Mouse (Mus musculus) urinary bladder, adult 2 months (tissue): ENCODE results near the gene Mycbp2. TPM values are rescaled to one million over a fixed set of nuclear protein-coding genes. Genes with fewer than 3 reads are reported as not detected.

Experiments
- DNase-seq: peaks from one replicate; pipeline ENCODE4 v3.0.0; 2022; ENCODE audit warnings: low spot score
- polyA plus RNA-seq: library from polyadenylated mRNA; depleted of rRNA; stranded (reverse); fragments of >200 nt; gene quantifications from 2 replicates; pipeline ENCODE4 v1.2.3, GENCODE M21; 2012

The Mycbp2 gene
- polyA plus RNA-seq, 1 experiment = 51.1 TPM

DNA sequence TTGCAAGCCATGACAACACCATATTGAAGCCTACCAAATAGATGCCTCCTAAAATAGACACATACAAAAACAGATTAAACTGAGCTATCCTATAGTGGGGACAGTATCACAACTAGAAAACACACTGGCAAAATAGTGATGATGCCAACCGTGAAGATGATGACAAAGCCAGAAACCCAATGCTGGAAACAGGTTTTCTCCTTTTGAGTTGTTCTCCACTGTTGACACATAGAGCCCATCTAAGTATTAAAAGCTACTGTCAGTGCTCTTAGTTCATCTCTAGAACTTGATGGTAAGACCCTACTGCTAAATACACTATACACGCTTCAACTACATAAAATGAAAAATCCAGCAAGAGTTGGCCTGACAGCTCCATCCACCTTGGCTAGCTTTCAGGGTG lies 86.2 kb downstream of the Mycbp2 start:
- DNase-seq = no peak

DNA sequence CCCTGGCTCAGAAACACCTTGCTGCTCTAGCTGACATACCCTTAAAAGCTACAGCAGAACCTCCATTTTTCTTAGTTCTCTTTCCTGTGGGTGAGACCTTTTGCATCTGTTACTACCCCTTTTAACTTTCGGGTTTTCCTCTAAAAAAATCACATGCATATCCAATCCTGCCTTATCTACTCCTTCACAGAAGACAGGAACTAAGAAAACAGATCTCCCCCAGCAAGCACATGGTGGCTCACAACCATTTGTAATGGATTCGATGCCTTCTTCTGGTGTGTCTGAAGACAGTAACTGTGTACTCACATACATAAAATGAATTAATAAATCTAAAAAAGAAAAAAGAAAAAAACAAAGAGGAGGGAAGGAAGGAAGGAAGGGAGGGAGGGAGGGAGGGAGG lies 87.9 kb downstream of the Mycbp2 start:
- no peak for DNase-seq

DNA sequence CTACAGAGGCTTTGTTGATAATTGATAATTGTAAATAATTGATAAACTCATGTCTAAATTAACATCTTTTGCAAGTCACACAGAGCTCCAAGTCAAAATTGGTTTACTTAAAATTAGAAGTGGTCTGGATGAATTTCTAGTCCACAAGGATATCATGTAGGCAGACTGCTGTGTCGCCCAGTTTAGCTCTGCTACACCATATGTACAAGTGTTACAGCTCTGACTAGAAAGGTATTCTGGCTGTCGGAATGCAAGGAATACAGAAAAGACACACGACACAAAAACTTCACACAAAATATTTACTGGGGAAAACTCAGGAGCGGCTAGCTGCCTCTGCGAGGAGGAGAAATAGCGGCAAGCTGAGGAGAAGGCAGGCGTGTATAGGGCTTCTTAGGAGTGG lies 89.7 kb downstream of the Mycbp2 start:
- no peak for DNase-seq

- DNase-seq = no peak
Observed at GRCm38 (mm10) chr14:103254311-103254710, 92.3 kb downstream of the Mycbp2 start.

- no peak for DNase-seq
Observed at GRCm38 (mm10) chr14:103242020-103242419, 104.6 kb downstream of the Mycbp2 start.

DNA sequence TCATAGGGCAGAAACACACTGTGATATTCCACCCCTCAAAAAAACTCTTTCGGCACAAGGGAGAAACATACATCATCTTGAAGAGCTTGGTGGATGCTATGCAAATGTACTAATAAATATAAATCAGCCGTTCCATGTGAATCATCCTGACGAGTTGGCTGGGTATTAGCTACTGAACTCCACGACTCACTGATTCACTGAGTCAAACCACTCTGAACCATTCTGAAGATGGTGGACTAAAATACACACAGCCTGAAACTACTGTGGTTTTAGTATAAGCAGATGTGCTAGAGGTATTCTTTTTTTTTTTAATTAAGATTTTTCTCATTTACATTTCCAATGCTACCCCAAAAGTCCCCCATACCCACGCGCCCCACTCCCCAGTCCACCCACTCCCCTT lies 111.8 kb downstream of the Mycbp2 start:
- no peak for DNase-seq

GRCm38 (mm10) chr14:103233640-103234593 lies 112.7 kb downstream of the Mycbp2 start:
- no peak for DNase-seq

GRCm38 (mm10) chr14:103222356-103222755 lies 124.3 kb downstream of the Mycbp2 start:
- no peak for DNase-seq

DNA sequence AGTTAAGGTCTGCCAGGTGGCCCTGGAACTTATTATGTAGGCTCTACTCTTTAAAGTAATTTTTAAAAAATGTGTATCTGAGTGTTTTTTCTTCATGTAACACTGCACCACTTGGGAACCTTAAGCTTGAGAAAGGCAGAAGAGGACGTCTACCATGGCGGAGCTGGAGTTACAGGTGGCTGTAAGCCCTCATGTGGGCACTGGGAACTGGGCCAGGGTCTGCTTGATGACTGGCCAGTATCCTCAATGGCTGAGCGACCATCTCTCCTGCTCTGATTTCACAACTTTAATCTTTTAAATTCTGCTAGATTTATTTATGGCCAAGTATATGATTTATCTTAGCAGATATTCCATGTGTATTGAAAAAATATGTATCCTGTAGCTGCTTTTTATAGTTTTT lies 124.9 kb downstream of the Mycbp2 start:
- no peak for DNase-seq

DNA sequence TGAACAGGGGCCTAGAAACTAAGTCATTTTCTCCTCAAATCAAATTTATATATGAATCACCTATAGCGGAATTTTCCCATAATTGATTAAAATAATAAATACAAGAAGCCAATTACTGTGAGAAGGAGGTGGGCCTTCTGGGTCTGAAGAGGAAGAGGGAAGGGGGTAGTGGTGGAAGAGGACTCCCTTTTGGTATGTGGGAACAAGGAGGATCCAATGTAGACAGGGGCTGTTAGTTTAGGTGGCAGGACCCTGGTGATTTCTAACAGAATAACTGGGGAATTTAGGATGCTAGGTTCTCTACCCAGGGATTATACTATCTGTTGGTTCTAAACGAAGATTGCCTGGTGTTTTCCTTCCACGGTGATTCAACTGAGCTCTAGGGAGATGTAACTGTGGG lies 130.3 kb downstream of the Mycbp2 start:
- no peak for DNase-seq

DNA sequence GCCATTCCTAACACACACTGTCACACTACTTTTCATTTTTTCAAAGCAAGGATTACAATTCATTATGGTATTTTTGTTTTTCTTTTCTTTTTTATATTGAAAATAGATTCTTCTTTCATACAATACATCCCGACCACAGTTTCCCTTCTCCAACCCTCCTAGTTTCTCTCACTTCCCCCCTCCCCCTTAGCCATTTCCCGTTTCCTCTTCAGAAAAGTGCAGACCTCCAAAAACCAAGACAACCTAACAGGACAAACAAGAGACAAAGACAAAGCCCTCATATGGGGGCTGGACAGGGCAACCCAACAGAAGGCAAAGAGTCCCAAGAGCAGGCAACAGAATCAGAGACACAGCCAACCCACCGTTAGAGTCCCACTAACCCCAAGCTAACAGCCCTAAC lies 160.0 kb downstream of the Mycbp2 start:
- DNase-seq = no peak

DNA sequence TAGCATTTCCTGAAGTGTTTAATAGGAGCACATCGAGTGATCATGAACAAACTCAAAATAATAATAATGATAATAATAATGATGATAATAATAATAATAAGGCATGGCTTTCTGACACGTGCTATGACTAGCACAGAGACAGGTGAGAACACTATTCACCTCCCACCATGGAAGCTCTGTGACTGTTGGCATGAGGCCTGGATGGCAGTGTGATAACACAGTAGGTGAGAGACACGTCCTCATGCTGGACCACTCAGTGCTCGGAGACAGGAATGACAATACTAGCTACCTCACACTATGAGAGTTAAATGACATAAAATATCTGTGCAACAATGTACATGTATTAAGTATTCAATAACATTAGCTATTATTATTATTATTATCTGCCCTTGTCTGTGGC lies 160.5 kb downstream of the Mycbp2 start:
- no peak for DNase-seq

- no peak for DNase-seq
Observed at GRCm38 (mm10) chr14:103180096-103180495, 166.5 kb downstream of the Mycbp2 start.

DNA sequence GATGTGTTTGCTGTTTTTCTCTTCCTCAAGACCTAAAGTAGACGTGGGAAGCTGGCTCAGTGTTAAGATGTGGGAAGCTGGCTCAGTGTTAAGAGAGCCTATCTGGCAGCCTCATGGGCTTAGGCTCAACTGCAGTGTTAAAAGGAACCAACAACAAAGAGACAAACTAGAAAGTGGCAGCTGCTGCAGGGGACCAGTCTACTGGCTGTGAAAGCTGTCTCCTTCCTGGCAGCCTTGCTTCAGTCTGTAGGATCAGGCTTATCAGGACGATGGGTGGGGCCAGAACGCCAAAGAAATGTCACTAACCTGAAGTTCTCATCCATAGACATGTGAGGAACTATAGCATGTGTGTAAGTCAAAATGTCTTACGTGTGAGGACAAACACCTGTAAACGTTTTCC lies 183.7 kb downstream of the Mycbp2 start:
- no peak for DNase-seq

GRCm38 (mm10) chr14:103155685-103156084 lies 190.9 kb downstream of the Mycbp2 start:
- no peak for DNase-seq

DNA sequence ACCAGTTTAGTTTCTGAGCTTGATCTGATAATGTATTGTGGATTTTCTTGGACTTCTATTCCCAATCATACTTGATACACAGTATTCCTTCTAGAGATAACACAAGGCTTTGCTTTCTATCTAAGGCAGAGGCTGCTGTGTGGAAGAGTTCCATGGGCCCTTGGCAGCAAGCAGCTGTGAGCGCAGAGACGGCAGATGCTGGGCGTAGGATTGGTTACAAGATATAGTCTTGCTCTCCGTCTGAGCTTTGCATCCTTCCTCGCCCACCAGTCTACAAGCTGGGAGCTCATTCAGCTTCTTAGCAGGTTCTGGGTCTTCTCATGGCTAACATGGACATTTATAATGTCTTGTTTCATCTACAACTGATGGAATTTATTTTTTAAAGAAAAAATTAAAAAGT lies 196.5 kb downstream of the Mycbp2 start:
- no peak for DNase-seq

- DNase-seq = no peak
Observed at GRCm38 (mm10) chr14:103131991-103132390, 214.6 kb downstream of the Mycbp2 start.

GRCm38 (mm10) chr14:103125756-103126155 lies 220.9 kb downstream of the Mycbp2 start:
- no peak for DNase-seq

- no peak for DNase-seq
Observed at GRCm38 (mm10) chr14:103114994-103115670, 231.5 kb downstream of the Mycbp2 start.

DNA sequence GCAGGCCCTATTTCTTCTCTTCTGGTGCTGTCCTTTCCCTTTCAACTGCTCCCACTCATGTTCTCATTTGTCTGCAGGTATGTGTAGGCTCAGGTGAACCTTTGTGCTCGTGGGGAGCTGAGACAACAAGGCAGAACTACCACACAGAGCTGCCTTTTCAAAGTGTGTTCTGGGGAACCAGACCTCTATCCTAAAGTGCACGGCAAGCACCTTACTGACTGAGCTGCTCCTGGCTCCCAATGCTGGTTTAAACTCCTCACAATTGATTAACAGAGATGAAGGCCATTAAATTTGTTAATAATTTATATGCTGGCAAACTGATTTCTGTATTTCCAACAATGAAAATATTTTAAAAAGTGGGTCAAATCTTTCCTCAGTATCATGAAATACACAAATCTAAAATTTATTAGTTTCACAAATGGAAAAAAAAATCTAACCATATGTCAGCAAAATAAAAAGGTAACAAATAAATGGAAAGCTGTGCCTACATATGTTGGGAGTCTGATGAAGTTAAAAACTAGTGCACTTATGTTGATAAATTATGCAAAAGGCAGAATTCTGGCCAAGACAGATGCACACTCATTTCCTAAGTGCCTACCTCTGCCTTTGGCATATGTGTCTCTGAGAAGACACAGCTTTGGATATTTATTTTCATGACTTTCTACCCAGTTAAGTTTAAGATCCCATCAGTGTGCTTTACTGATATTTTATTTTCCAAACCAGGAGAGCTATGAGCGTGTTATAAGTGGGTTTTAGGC lies 233.8 kb downstream of the Mycbp2 start:
- no peak for DNase-seq

DNA sequence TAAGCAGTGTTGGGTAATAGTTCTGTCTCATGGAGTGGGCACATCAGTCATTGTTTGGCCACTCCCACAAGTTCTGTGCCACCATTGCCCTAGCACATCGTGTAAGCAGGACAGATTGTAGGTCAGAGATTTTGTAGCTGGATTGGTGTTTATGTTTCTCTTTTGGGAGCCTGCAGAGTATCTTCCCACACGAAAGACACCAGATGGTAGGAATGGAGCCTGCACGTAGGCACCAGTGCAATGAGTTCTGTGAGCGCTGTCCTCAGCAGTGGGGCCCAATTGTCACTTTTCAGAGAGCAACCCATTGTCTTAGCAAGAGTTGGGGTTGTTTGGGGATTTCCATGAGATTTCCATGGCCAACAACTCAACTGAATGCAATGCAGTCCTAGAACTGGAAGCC lies 236.6 kb downstream of the Mycbp2 start:
- DNase-seq = no peak

DNA sequence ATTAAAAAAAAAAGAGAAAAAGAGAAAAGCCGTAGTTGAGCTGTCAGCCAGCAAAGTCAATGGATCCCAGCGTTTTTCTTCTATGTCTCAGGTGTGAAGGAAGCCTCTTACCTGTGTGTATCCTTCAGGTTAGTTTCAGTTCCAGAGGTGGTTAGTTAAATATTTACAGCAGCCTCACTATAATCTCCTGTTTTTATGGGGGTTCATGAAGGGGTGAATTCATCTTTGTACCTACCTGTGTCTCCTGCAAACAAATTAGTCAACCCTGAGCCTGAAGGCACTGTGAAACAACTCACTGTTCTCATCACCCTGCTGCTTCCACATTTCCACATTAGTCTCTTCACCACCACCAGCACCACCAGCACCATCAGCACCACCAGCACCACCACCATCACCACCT lies 240.3 kb downstream of the Mycbp2 start:
- no peak for DNase-seq
